Mouse (Mus musculus): ENCODE measurements around the gene Gmds.

Gene Gmds

DNA sequence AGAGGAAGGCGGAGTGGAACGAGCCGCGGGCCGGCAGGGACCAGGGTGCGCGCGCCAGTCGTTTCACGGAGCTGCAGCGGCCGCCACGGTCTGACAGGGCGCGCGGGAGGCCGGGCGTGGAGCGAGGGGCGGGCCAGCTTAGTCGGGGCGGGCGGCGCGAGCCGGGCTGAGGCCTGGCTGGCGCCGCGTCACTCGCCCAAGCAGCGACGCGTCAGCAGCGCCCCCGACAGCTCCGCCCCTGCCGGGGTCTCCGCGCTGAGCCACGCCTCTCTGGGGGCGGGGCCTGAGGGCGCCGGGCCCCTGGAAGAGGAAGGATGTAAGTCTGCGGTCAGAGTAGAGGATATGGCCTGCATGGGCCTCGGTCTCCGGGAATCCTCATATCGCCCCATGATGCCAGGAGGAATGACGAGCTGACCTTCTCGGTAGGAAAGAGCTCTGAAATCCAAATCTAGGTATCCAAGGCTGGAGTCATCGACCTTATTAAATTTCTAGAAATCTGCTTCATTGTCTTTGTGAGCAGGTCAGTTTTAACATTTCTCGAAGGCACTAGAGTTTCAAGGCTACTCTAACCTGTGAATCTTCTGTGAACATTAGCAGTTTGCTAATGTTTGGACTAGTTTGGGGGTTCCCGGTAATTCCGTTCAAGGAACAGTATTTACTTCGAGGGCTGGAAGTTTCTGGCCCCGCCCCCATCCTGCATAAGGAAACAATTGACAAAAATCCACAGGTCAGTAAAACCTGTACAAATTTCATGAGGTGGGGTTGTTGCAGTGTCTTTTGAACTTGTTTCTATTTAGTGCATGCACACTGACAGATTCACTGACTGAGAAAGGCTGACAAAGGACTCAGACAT, at the start of gene Gmds:
Gene Gmds (minus strand): TSS at position 228 of the 853 bp plus-strand sequence.
- peak; percentile 93 for DNase-seq (ENCODE audit: low spot score)

DNA sequence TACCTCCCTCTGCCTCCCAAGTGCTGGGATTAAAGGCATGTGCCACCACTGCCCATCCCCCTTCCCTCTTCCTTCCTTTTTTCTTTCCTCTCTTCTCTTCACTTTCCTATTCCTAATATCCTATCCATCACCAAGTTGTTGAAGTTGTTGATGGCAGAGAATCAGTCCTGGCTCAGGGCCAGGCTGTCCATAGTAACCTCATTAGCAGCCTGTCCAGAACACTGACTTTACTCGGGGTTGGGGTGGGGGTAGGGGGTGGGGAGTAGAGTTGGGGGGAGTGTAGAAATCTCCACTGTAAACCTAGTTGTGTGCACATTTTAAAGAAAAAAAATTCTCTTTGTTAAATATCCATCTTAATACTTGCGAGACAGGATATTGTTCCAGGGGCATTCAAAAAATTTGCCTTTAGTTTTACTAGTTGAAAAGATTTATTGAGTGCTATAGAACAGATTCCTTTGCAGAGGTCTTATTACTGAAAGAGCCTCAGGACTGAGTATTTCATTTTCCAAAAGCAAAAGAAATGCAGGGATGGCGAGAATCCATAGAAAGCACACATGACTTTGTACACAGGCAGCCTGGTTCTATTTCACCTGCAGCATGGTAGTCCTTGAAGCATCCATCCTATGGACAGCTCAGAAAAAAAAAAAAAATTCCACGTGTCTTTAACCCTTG, 47.0 kb upstream of the Gmds start:
- DNase-seq (ENCODE audit: low spot score): no peak

DNA sequence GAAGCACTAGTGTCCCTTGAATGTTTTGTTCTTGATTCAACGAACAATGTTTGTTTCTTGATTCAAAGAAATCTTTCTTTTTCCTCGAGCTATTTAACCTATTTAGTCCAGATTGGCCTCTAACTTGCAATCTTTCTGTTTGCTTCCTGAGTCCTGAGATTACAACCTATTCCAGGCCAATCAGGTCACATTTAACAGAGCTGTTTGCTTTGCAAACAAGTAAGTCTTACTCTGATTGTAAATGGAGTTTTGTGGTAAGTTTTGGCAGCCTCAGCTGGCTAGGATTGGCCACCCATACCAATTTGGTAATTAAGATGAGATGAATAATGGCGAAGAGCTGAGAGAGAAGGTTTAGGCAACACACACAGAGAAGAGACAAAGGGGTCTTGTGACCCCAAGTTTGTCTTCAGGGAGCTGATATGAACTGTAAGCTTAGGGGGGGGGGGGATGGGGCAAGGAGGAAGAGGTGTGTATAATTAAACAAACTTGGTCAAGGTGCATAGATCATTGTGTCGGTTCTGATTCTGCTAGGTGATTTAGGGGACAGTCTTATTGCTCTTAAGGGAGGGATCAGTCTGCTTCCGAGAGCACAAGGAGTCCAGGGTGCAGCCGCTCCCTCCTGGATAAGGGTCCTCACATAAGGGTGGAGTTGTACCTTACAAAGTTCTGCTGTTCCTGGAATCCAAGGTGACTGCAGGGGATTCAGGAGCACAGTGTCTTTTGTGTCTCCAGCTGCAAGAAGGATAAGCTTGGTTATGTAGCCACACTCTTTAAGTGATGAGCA, 43.9 kb upstream of the Gmds start:
- no peak for DNase-seq (ENCODE audit: low spot score)

DNA sequence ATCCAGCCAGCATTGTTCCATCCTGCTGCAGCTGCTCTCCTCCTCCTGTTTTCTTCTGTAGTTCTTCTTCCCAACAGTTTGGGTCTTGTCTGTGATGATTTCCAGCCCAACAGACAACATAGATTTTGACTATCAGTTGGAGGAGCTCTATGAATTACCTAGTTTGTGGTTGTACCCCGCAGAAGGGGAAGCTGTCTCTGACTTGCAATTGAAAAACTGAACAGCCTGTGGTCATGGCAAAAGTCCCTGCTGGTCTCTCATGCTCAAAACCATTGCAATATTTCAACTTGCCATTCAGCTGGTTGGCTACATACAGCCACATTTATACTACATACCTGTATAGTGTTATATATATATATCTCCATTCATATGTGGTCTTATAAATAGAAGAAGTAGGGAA, 40.1 kb upstream of the Gmds start:
- no peak for DNase-seq (ENCODE audit: low spot score)

DNA sequence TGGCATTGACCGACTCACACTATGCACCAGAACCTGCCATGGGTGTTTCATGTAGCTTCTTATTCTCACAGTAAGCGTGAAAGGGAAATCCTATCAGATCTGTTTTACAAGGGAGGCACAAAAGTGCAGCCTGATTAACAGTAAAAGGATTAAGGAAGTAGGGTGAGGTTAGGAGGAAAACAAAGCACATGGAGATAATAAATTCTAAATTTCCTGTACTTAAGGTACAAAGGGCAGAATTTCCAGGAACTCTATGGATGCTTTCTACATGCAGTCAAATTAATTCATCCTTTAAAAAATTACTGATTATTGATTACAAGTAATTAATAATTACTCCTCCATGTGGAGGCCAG, 34.0 kb upstream of the Gmds start:
- DNase-seq (ENCODE audit: low spot score): no peak

DNA sequence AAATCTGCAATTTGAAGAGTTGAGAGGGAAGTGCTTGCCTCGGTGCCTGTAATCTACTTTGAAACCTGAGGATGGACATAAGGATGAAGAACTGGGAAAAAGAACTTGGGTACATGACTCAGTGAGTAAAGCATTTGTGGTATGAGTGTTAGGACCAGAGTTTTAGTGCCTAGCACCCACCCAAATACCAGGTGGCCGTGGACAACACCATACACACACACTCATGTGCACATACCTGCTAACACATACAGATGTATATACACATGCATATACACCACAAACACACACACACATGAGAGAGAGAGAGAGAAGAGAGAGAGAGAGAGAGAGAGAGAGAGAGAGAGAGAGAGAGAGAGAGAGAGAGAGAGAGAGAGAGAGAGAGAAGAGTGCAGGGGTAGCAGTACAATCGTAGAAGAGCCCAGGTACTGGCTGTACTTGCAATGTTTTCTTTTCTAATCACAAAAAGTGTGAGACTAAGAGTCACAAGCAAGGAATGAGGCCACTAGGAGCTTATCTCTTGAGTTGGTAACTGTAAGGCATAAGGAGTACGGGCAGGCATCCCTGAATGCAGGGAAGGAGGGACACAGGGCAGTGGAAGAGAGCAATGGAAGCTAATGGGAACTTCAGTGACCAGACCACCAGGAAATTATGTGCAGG, 33.5 kb upstream of the Gmds start:
- no peak for DNase-seq (ENCODE audit: low spot score)

DNA sequence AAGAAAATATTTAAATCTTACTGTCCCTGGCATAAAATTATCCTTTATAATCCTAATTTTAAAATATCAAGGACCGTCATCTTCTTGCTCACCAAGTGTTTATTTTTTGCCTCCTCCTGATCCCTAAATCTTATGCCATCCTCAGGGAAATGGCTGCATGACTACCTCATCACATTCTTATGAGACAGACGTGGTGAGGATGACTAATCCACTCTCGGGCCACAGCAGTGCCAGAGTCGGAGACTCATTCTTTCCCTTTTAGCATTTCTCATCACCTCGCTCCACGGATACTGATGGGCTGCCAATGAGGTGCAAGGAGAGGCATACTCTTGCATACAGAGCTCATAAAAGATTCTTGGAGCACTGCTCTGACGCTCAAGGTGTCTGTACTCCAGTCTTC, 32.2 kb upstream of the Gmds start:
- DNase-seq (ENCODE audit: low spot score): no peak

DNA sequence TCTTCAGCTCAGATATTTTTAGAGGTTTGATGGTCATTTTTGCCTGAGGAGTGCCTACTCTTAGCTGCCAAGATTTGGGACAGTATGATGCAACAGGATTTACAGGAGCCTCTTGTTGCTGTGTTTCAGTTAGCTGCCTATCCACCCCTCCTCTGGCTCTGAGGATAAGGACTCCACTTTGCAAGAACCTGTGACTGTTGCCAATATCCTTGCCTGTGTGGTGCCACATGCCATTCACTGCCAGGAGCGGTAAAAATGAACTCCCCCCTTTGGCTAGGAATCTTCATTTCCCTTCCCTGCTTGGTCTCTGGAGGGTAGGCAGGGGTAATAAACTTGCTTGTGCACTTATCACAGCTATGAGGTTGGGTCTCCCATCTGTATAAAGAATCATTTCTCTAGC, 31.6 kb upstream of the Gmds start:
- no peak for DNase-seq (ENCODE audit: low spot score)

DNA sequence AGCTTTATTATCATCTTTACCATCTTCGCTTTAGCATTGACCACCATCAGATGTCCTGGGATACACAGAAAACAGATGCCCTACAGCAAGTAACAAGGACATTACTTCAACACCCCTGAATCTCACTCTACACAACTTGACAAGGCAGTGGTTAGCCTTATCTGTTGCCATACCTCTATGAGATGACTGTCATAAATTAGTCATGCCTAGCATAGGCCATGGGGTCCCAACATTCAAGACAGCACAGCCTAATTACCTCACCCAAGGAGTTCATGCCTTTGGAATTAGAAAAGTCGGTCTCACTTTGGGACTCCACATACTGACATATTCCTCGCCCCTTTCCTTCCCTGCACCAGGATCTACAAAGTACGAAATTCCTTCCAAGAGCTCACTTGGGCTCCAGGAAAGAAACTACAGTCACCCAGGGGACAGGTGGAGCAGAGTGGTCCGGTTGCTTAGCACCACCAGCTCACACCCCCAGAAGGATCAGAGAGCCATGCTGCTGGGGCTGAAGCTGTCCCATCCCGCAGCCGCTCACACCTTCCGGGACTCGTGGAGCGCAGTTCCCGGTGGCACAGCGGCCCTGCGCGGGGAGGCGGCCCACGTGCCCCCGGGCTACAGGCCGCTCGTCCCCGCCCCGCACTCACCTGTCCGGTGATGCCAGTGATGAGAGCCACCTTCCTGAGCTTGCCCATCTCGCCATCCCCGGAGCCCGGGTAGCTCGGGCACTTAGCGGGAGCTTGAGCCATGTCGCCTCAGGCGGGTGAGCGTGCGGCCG, 616 bp downstream of the Gmds start:
- no peak for DNase-seq (ENCODE audit: low spot score)

DNA sequence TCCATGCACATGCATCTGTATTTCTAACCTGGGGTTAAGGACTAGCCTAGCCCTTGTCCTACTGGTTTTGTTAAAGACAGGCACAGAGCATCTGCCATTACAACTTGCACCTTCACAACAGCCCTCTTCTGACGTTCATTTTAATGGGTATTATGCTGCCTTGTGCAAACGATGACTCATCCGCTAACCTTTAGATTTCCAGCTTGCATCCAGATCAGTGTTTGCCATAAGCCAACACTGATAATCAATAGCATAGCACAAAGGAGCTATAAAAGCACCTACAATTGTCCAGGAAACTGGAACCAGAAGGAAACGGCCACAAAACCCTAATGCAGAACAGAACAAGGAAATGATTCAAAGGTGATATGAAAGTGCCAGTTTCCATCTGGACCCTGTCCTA, 20.2 kb downstream of the Gmds start:
- no peak for DNase-seq (ENCODE audit: low spot score)

DNA sequence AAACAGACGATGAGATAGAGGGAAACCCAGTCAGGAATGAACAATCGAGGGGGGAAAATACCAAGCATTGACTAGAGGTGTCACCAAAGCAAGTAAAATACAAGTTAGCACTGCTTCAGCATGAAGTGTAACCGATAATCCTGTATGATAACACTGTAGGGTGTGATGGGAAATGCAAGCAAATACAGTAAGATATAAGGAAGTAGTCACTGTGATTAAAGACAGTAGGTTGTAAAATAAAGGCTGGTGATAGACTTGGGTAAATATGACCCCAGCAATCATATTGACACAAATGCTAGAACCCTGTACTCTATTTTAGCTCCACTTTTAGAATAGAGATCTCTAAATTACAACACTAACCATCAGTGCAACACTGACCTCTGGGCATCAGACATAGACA, 21.2 kb downstream of the Gmds start:
- no peak for DNase-seq (ENCODE audit: low spot score)

DNA sequence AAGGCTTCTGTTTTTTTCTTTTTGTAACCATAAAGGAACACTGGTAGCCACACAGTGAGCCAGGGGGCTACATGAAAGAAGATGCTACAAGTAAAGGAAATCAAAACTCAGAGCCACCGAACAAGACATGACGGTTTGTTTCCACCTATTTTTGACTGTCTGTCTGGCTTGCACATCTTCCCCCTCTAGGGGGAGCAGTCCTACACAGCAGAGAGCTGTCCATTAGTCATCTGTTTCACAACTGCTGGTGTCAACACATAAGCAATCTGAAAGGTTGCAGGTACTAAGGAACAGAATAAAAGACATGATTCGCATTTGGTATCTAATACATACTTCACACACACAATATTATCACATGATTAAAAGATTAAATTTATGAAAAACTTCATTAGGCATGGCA, 25.9 kb downstream of the Gmds start:
- DNase-seq (ENCODE audit: low spot score): peak; percentile 2

DNA sequence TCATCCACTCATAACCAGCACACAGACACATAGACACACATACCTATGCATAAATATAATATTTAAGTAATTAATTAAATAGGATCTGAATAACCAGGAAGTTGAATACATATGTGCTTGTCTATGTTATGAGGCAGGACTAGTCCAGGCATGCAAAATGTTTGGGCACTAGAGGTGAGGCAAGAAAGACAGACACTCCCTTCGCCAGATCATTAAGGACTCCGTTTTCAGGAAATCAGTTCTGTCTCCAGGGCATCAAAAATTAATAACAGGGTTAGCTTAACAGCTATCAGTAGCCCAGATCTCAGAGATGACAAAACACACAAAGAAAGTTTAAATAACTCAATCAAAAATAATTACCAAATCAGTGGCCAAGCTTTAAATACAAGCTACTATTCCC, 27.1 kb downstream of the Gmds start:
- DNase-seq (ENCODE audit: low spot score): no peak

DNA sequence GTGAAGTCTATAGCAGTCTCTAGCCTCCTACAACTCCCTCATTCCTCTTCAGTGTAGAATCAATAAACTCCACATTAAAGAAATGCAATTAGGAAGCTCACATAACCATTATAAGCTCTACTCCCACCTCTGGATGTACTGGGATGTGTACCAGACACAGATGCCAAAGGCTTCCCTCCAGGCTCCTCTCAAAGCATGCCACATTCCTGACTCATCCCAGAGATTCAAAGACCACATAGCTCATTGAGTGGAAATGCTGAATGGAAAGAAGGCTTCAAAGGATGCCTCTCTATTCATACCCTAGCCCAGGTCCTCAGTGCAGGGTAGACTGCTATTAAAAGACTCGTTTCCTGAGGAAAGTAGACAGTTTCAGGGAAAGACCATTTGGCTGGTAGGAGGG, 40.1 kb downstream of the Gmds start:
- DNase-seq (ENCODE audit: low spot score): no peak

DNA sequence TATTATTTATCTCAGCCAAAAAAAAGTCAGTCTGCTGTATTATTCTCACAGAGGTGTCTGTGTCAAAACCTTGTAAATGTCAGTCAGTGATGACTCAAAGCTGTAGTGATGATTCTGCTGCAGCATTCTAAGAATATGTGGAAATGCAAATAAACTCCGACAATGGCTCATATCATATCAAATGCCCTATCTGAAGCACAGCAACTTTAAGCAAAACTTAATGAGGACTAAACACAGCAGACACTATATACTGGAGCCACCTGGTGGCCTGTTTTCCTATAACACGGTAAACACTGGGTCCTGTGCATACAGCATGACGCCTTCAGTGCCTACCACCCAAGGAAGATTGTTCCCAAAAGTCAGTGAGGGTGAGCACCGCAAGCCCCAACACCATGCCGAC, 41.1 kb downstream of the Gmds start:
- DNase-seq (ENCODE audit: low spot score): no peak

DNA sequence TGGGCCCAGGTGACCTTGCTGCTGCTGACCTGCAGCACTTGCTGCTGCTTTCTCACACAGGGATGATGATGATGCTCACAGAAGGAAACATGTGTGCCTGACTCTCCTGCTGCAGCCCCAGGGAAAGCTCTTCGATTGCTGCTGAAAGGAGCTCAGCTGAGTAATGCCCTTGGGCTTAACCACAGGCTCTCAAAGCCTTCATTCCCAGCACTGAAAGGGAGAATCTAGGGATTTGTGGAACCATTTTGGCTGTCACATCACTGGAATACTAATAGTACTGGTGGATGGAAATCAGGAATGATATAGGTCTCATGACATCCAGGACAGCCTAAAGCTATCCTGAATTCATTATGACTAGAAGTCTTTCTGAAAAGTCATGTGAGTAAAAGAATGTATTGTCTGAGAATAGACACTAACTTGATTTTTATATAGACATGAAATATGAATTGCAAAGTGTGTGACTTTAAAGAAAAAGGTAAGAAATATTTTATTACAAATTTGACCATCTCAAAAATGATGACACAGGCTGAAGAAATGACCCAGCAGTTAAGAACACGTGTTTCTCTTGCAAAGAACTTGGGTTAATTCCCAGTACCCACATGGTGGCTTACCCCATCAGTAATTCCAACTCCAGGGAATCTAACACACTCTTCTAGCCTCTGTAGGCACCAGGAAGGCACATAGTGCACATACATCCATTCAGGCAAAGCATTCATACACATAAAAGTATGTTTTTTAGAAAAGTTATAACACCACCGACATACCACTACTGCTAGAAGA, 43.9 kb downstream of the Gmds start:
- DNase-seq (ENCODE audit: low spot score): no peak

DNA sequence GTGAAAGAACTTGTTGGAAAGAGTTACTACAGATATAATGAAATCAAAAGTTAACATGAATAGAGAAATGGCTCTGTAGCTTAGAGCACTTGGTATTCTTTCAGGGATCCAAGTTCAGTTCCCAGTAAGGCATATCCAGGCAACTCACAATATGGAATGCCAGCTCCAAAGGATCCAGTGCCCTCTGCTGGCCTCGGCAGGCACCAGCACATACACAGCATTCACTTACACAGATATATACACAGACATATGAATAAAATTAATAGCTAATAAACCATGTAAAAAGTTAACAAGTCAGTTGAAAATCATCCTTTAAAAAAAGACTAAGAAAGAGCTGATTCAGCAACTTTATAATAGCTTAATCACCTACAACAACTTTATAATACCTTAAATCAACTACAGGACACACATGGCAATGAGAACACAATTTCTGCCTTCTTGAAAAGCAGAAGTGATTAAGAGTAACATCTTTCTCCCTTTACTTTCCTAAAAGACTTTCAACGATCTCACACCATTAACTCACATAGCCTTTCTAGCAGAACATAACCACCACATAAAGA, 65.5 kb downstream of the Gmds start:
- no peak for DNase-seq (ENCODE audit: low spot score)

DNA sequence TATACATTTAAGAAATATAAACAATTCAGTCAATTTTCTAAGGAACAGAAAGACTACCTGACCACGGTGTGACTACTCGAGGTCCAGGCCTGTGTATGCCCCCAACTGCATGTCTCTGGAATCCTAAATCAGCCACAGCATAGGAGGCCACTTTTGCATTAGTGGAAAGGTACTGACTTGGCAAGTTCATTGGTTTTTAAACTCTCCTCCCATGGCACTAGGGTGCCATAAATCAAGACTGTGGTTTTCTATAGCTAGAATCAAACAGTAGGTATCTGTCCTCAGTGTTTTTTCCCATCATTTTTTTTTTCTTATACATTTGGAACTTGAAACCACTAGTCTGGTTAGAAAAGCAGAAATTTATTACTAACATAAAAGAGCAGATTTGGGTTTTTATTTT, 68.8 kb downstream of the Gmds start:
- no peak for DNase-seq (ENCODE audit: low spot score)

DNA sequence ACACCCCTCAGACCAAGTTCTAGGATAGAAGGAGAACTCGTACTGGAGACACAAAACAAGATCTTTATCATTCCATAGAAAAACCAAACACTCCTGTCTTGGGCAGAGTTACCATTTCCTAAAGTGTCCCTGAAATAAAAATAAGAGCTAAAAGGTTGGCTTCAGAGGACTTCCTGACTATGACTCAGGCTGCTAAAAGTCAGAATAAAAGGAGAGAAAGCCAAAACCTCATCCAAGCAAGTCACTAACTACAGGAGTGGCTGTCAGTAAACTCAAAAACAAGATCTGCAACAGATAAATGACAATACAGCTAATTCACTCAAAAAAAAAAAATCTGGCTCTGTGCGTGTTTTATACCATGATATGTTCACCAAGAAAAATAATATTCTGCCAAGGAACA, 69.3 kb downstream of the Gmds start:
- DNase-seq (ENCODE audit: low spot score): no peak

DNA sequence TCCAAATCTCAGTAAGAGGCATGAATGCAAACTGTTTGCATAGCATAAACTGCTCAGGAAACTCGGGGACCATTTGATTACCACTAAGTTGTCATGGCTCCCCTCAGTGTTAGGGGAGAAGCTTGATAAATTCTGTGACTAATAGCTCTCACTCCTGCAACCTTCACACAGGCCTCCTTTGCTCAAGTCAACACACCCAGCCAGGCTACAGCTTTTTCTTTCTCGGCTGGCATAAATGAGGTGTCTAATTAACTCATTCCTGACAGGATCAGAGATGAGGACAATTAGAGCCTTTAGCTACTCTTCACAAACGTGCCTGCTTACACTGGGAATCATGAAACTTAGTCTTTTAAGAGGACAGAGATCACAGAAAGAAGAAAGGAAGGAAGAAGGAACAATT, 70.3 kb downstream of the Gmds start:
- no peak for DNase-seq (ENCODE audit: low spot score)
